Mouse (Mus musculus) spleen, postnatal 10 days (tissue): ENCODE measurements around the gene Galm.
"Not testable (repeated sequence)": the region's sequence is repeated elsewhere in the genome, so short reads cannot be mapped to it uniquely, and the experiment has no call there.

ENCODE experiments used
- DNase-seq, 2 experiments: peaks; one replicate each; pipeline ENCODE4 v3.0.0; 2021 to 2022; ENCODE audit warnings: low spot score in 2 of 2

The Galm gene

GRCm38 (mm10) chr17:80165741-80166140 is 38.5 kb downstream of the Galm start:
- DNase-seq, result no peak

GRCm38 (mm10) chr17:80166346-80166745 is 39.1 kb downstream of the Galm start:
- no peak for DNase-seq

GRCm38 (mm10) chr17:80167436-80167835 is 40.2 kb downstream of the Galm start:
- no peak for DNase-seq

GRCm38 (mm10) chr17:80167851-80168251 is 40.6 kb downstream of the Galm start:
- DNase-seq, result no peak

- no peak for DNase-seq
Measured at GRCm38 (mm10) chr17:80168425-80169182, 41.3 kb downstream of the Galm start.

GRCm38 (mm10) chr17:80169792-80170191 is 42.5 kb downstream of the Galm start:
- no peak for DNase-seq

GRCm38 (mm10) chr17:80170951-80171350 is 43.7 kb downstream of the Galm start:
- DNase-seq, result no peak

- DNase-seq, result no peak
Measured at GRCm38 (mm10) chr17:80171948-80172347, 44.7 kb downstream of the Galm start.

GRCm38 (mm10) chr17:80172761-80173160 is 45.5 kb downstream of the Galm start:
- DNase-seq, result no peak

GRCm38 (mm10) chr17:80173708-80174107 is 46.4 kb downstream of the Galm start:
- no peak for DNase-seq

- no peak for DNase-seq
Measured at GRCm38 (mm10) chr17:80174146-80174545, 46.9 kb downstream of the Galm start.

- DNase-seq, result no peak
Measured at GRCm38 (mm10) chr17:80174699-80175385, 47.6 kb downstream of the Galm start.

- no peak for DNase-seq
Measured at GRCm38 (mm10) chr17:80175386-80175739, 48.1 kb downstream of the Galm start.

GRCm38 (mm10) chr17:80175966-80176365 is 48.7 kb downstream of the Galm start:
- DNase-seq, result no peak

- DNase-seq, result not testable (repeated sequence)
Measured at GRCm38 (mm10) chr17:80178846-80179245, 51.6 kb downstream of the Galm start.

- peak; percentile 59 to 83 for DNase-seq
Measured at GRCm38 (mm10) chr17:80179959-80180358, 52.7 kb downstream of the Galm start.

- no peak for DNase-seq
Measured at GRCm38 (mm10) chr17:80180468-80180867, 53.2 kb downstream of the Galm start.

GRCm38 (mm10) chr17:80183615-80184014 is 56.3 kb downstream of the Galm start:
- no peak for DNase-seq

- no peak for DNase-seq
Measured at GRCm38 (mm10) chr17:80193075-80193474, 65.8 kb downstream of the Galm start.

- DNase-seq, result no peak
Measured at GRCm38 (mm10) chr17:80199160-80199778, 72.0 kb downstream of the Galm start.

- no peak for DNase-seq
Measured at GRCm38 (mm10) chr17:80205657-80206056, 78.4 kb downstream of the Galm start.

GRCm38 (mm10) chr17:80206301-80206670 is 79.0 kb downstream of the Galm start:
- DNase-seq, result peak in 1 of 2 experiments; percentile 74
